Mouse (Mus musculus): ENCODE measurements around the gene Pdlim7. TPM values are rescaled to one million over a fixed set of nuclear protein-coding genes. Genes with fewer than 3 reads are reported as not detected.

The Pdlim7 gene
- 67.1 and 113 TPM in 2 replicates for polyA plus RNA-seq (2012; ENCODE audit: low replicate concordance)

GRCm38 (mm10) chr13:55513111-55513748 lies at the start of gene Pdlim7:
TSS of gene Pdlim7 (minus strand) at chr13:55513676.

DNA sequence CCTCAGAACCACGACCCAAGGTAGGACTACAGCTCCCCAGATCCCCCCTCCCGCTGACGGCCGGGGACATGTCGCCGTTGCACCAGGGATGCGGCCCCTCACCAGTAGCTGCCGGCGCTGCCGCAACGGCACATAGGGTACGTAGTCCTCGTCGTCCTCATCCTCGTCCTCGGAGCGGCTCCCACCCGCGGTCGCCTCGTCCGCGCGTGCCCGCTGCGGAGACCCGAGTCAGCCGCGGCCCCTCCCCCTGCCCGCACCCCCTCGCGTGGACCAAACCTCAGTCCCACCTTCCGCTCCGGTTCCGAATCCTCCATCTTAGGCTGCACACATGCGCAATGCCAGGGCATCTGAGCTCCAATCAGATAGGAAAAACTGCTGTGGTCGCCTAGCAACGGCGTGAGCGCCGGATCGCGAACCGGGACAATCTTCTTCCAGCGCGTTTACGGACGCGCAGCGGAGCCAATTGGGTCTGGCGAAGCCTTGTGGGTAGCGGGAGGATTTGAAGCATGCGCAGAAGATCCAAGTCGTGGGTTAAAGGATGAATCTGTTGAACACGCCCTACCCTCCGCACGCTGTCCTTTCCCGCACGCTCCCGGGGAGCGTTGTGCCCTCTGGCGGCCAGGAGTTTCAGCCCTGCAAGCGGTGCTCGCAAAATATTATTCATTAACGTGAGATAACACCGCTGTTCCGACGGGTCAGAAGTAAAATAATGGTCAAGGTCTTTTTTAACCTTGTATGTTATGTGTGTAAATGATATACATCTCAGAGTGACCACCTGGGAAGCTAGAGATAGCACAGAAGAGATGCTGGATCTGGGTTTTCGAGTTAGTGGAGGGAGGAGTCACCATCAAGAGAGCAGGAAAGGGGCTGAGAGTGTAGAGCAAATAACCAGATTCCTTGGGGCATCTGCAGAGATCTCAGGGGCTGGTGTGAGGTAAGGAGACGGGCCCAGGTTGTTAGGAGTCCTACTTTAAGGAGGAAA lies 23.0 kb upstream of the Pdlim7 start, which contains the start of gene Ddx41:
Gene Ddx41 (minus strand): TSS at position 465 of the 982 bp plus-strand sequence.

GRCm38 (mm10) chr13:55529198-55529915 lies 15.9 kb upstream of the Pdlim7 start, which contains the start of gene Dok3:
TSS of gene Dok3 (minus strand) at chr13:55529296.

GRCm38 (mm10) chr13:55487578-55488498 lies 25.6 kb downstream of the Pdlim7 start, which contains the start of gene Dbn1:
TSS of gene Dbn1 (minus strand) at chr13:55488111.

DNA sequence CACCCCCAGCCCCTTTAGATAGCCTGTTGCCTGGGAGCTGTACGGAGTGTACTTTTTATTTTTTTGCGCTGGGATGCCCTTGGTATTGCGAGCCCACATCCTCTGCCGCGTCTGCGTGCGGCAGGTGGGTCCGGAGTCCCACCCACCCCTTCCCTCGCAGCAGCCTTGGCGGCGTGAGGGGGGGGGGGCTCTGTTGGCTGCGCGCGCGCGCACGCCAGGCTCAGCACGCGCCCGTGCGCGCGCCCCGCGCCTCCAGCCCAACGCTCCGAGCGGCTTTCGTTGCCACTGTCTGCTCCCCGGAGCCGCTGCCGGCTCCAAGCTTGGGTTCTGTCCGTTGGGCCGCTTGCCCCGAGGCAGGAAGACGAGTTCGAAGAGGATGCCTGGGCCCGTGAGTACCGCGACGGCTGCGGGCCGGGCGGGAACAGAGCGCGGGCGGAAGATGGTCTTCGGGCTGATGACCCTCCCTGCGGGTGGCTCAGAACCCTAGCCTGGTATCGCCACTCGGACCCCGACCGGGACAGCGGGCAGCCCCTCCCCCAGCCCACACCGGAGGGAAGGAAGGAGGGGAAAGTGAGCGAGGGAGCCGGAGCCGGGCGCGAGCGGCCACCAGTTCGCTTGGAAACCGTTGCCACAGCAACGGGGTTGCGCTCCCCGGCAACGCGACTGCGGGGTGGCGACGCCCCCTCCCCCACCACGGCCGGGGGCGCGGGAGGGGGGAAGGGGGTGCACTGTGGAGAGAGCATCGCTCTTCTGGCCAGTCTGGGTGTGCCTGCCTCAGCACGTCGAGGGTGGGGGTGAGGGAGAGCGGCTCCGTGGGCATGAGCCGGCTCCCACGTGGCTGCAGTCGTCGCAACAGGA lies 49.2 kb downstream of the Pdlim7 start, which contains the start of gene Prr7:
Gene Prr7 (plus strand): TSS at position 241 of the 858 bp plus-strand sequence.

Other genes starting within 250 kb of the Pdlim7 start
- 229 and 294 TPM in 2 replicates for gene Prelid1, start 193.2 kb downstream of the Pdlim7 start, polyA plus RNA-seq (2012; ENCODE audit: low replicate concordance)
- gene Rab24, start 191.7 kb downstream of the Pdlim7 start, polyA plus RNA-seq (2012; ENCODE audit: low replicate concordance), result 89.1 and 111 TPM in 2 replicates
- 5.3 and 15.9 TPM in 2 replicates for gene Mxd3, start 183.9 kb downstream of the Pdlim7 start, polyA plus RNA-seq (2012; ENCODE audit: low replicate concordance)
- 49.6 and 89.4 TPM in 2 replicates for gene Lman2, start 150.9 kb downstream of the Pdlim7 start, polyA plus RNA-seq (2012; ENCODE audit: low replicate concordance)
- gene Rgs14, start 143.9 kb downstream of the Pdlim7 start, polyA plus RNA-seq (2012; ENCODE audit: low replicate concordance), result 59.4 and 65.0 TPM in 2 replicates
- gene Slc34a1, start 115.5 kb downstream of the Pdlim7 start, polyA plus RNA-seq (2012; ENCODE audit: low replicate concordance), result 0.49 and 0.69 TPM in 2 replicates
- gene Pfn3, start 98.4 kb downstream of the Pdlim7 start, polyA plus RNA-seq (2012; ENCODE audit: low replicate concordance), result not detected in 2 replicates
- gene F12, start 86.9 kb downstream of the Pdlim7 start, polyA plus RNA-seq (2012; ENCODE audit: low replicate concordance), result 0.29 TPM in 2 replicates
- 242 and 271 TPM in 2 replicates for gene Grk6, start 68.6 kb downstream of the Pdlim7 start, polyA plus RNA-seq (2012; ENCODE audit: low replicate concordance)
- gene Prr7, start 49.4 kb downstream of the Pdlim7 start, polyA plus RNA-seq (2012; ENCODE audit: low replicate concordance), result 16.2 and 61.9 TPM in 2 replicates
- 7.9 and 12.5 TPM in 2 replicates for gene Dbn1, start 25.6 kb downstream of the Pdlim7 start, polyA plus RNA-seq (2012; ENCODE audit: low replicate concordance)
- gene Dok3, start 15.6 kb upstream of the Pdlim7 start, polyA plus RNA-seq (2012; ENCODE audit: low replicate concordance), result 740 and 1,822 TPM in 2 replicates
- gene Ddx41, start 23.0 kb upstream of the Pdlim7 start, polyA plus RNA-seq (2012; ENCODE audit: low replicate concordance), result 103 and 109 TPM in 2 replicates
- gene Fam193b, start 57.4 kb upstream of the Pdlim7 start, polyA plus RNA-seq (2012; ENCODE audit: low replicate concordance), result 114 and 272 TPM in 2 replicates
- gene Tmed9, start 60.1 kb upstream of the Pdlim7 start, polyA plus RNA-seq (2012; ENCODE audit: low replicate concordance), result 85.5 and 140 TPM in 2 replicates
- 29.7 and 36.1 TPM in 2 replicates for gene B4galt7, start 86.2 kb upstream of the Pdlim7 start, polyA plus RNA-seq (2012; ENCODE audit: low replicate concordance)
- 19.9 and 30.4 TPM in 2 replicates for gene Caml, start 109.3 kb upstream of the Pdlim7 start, polyA plus RNA-seq (2012; ENCODE audit: low replicate concordance)
- 16.8 and 28.2 TPM in 2 replicates for gene Ddx46, start 121.4 kb upstream of the Pdlim7 start, polyA plus RNA-seq (2012; ENCODE audit: low replicate concordance)
- gene B230219D22Rik, start 179.4 kb upstream of the Pdlim7 start, polyA plus RNA-seq (2012; ENCODE audit: low replicate concordance), result 20.4 and 22.0 TPM in 2 replicates
- 16.9 and 38.0 TPM in 2 replicates for gene Txndc15, start 201.0 kb upstream of the Pdlim7 start, polyA plus RNA-seq (2012; ENCODE audit: low replicate concordance)
- 27.3 and 39.0 TPM in 2 replicates for gene Pcbd2, start 213.7 kb upstream of the Pdlim7 start, polyA plus RNA-seq (2012; ENCODE audit: low replicate concordance)

Data from hematopoietic multipotent progenitor cell, adult 10-12 weeks (in vitro differentiated cells).